17 mouse cellular contexts compared by ENCODE assay signal in the genomic region with DNA sequence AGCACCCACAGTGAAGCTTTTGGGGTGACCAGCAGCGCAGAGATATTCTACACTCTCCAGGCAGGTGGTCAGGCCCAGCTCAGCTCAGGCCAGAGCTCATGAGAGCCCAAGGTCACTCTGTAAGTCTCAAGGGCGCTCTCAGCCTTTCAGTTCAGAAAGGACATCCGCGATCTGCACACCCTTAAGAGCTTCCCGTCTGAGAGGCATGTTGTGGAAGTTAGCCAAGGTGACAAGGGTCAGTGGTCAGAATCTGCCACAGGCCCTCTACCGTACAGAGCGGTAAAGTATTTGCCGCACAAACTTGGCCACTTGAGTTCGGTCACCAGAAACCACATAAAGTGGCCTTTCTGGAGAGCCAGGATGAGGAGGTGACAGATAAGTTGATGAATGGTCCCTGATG. TPM values are rescaled to one million over a fixed set of nuclear protein-coding genes. Genes with fewer than 3 reads are reported as not detected.
DNase-seq lines count a peak whose midpoint lies in the region; ATAC-seq and TF ChIP-seq lines count a peak whose summit lies in the region.
"Had no signal": no experiment of that assay in that cellular context is flagged by ENCODE, and none has a peak within 500 bp of the region (broad histone marks: within the 10 kb centered on the region; RNA-seq: fewer than 3 reads in every experiment).

No protein-coding gene starts in this region.

- ATAC-seq in heart, embryonic 12.5 days (ENCODE audit: insufficient number of reproducible peaks, low FRiP score), result peak; percentile 44; the same call in 1 of the 2 replicates
- no peak for ATAC-seq in embryonic facial prominence, embryonic 14.5 days (ENCODE audit: low read depth)
- ATAC-seq: forebrain, embryonic 16.5 days; liver, embryonic 12.5 days; midbrain, embryonic 13.5 days; Patski had no signal

- DNase-seq in heart, adult 2 months, result no peak
- DNase-seq in NIH3T3 (ENCODE audit: low read depth), result peak; percentile 31
- DNase-seq in embryonic facial prominence, embryonic 14.5 days (ENCODE audit: low spot score), result no peak
- DNase-seq in kidney, postnatal 36 days, result peak; percentile 59 to 75
- DNase-seq in thymus, postnatal 4 days, result no peak
- DNase-seq in urinary bladder, postnatal 14 days (ENCODE audit: low spot score), result no peak
- no peak for DNase-seq in cerebellum, postnatal 36 days
- DNase-seq: cerebellum, adult 18-20 months; gastrocnemius, postnatal 36 days; lung, postnatal 14 days; right cerebral cortex, postnatal 25 days; thymus, postnatal 36 days had no signal

- H3K27ac ChIP-seq in heart, embryonic 12.5 days (ENCODE audit: poor library complexity, severe bottlenecking), result peak overlapping the region; percentile 81
- H3K27ac ChIP-seq in heart, adult 2 months, result no peak overlapping the region
- peak overlapping the region; percentile 78; the same call in 1 of the 2 replicates for H3K27ac ChIP-seq in embryonic facial prominence, embryonic 14.5 days (replicated peaks; ENCODE audit: low read depth, low read length)
- H3K27ac ChIP-seq: liver, embryonic 12.5 days; midbrain, embryonic 13.5 days had no signal

- H3K9ac ChIP-seq in heart, embryonic 12.5 days, result peak overlapping the region; percentile 57
- no peak overlapping the region for H3K9ac ChIP-seq in heart, adult 2 months (ENCODE audit: low read depth, low read length)
- no peak overlapping the region for H3K9ac ChIP-seq in embryonic facial prominence, embryonic 14.5 days (ENCODE audit: low read depth, low read length)
- H3K9ac ChIP-seq: liver, embryonic 12.5 days; midbrain, embryonic 13.5 days had no signal

- H3K36me3 ChIP-seq in heart, embryonic 12.5 days, result 0 out of 2 replicates have a peak, but pooled peaks cover under 1% of the 10 kb centered on the region
- H3K36me3 ChIP-seq in heart, adult 2 months (ENCODE audit: control insufficient read depth, insufficient read depth, low read length), result no peaks in the 10 kb centered on the region
- H3K36me3 ChIP-seq in embryonic facial prominence, embryonic 14.5 days (ENCODE audit: control insufficient read depth, insufficient read depth, low read length), result no peaks in the 10 kb centered on the region
- H3K36me3 ChIP-seq: liver, embryonic 12.5 days; midbrain, embryonic 13.5 days had no signal

- no peak for TF ChIP-seq POLR2A in heart, adult 2 months (IDR thresholded peaks at IDR 0.05; ENCODE audit: insufficient read depth, low read depth, low read length)

- no peak for TF ChIP-seq EP300 in heart, adult 2 months (IDR thresholded peaks at IDR 0.05; ENCODE audit: insufficient read depth, low read depth, low read length)

- TF ChIP-seq CTCF in heart, adult 2 months (IDR thresholded peaks at IDR 0.05), result no peak

- H3K4me1 ChIP-seq in heart, embryonic 12.5 days (replicated peaks), result peaks cover 61% of the 10 kb centered on the region
- H3K4me1 ChIP-seq in heart, adult 2 months (ENCODE audit: control insufficient read depth, insufficient read depth, low read length), result peaks cover 2% of the 10 kb centered on the region; the same call in 1 of the 2 replicates
- H3K4me1 ChIP-seq in embryonic facial prominence, embryonic 14.5 days (ENCODE audit: control insufficient read depth, insufficient read depth, low read length), result peaks cover 35% of the 10 kb centered on the region

- 0 out of 2 replicates have a peak overlapping the region, but pooled peaks have one; percentile 11 for H3K4me2 ChIP-seq in heart, embryonic 12.5 days
- no peak overlapping the region for H3K4me2 ChIP-seq in embryonic facial prominence, embryonic 14.5 days (ENCODE audit: low read depth, low read length)
- H3K4me2 ChIP-seq: liver, embryonic 12.5 days; midbrain, embryonic 13.5 days had no signal

- no peaks in the 10 kb centered on the region for H3K9me3 ChIP-seq in heart, embryonic 12.5 days (replicated peaks)
- H3K9me3 ChIP-seq in embryonic facial prominence, embryonic 14.5 days (ENCODE audit: control insufficient read depth, low read length), result no peaks in the 10 kb centered on the region
- H3K9me3 ChIP-seq: liver, embryonic 12.5 days; midbrain, embryonic 13.5 days had no signal

- intact Hi-C loops in heart, adult 2 months (cut with DNase I), result no loop called here

- H3K79me2 ChIP-seq in heart, adult 2 months (replicated peaks; ENCODE audit: control insufficient read depth, insufficient read depth, low read length), result no peaks in the 10 kb centered on the region

- no peak overlapping the region for H3K4me3 ChIP-seq in heart, embryonic 12.5 days
- H3K4me3 ChIP-seq in heart, adult 2 months, result no peak overlapping the region
- no peak overlapping the region for H3K4me3 ChIP-seq in embryonic facial prominence, embryonic 14.5 days (ENCODE audit: low read depth, low read length)
- H3K4me3 ChIP-seq: liver, embryonic 12.5 days; midbrain, embryonic 13.5 days had no signal

- 37% methylated on average over 9 of the region's 9 CpGs for WGBS in heart, embryonic 12.5 days
- WGBS in heart, adult 2 months, result 39% methylated on average over 9 of the region's 9 CpGs
- 54% methylated on average over 9 of the region's 9 CpGs for WGBS in embryonic facial prominence, embryonic 14.5 days

- H3K27me3 ChIP-seq in heart, embryonic 12.5 days (replicated peaks), result 0 out of 2 replicates have a peak, but pooled peaks cover 3% of the 10 kb centered on the region
- no peaks in the 10 kb centered on the region for H3K27me3 ChIP-seq in heart, adult 2 months (ENCODE audit: control insufficient read depth, insufficient read depth, low read length)
- H3K27me3 ChIP-seq in embryonic facial prominence, embryonic 14.5 days (replicated peaks; ENCODE audit: control insufficient read depth, insufficient read depth, low read length), result no peaks in the 10 kb centered on the region
- H3K27me3 ChIP-seq: Patski had no signal

RNA-seq across cellular contexts. Expression of gene Prrx2, which starts 28.8 kb away (rescaled TPM):
- polyA plus RNA-seq in heart, embryonic 12.5 days (2016; fragmentation: Nextera tagmentation; extraction: Ambion mirVana), result 58.8 and 63.9 TPM in 2 replicates
- total RNA-seq in heart, adult 2 months (2021), result under 1 TPM; 0.75 to 0.84 TPM
- 1.6 and 2.4 TPM in 2 replicates for polyA plus RNA-seq in heart, adult 2 months (2012; rRNA removed)
- 63.8 and 68.0 TPM in 2 replicates for polyA plus RNA-seq in embryonic facial prominence, embryonic 14.5 days (2014; fragmentation: Nextera tagmentation; extraction: Ambion mirVana)

RNA-seq across cellular contexts. Expression of gene Asb6, which starts 33.4 kb away (rescaled TPM):
- 24.2 and 25.5 TPM in 2 replicates for polyA plus RNA-seq in heart, embryonic 12.5 days (2016; fragmentation: Nextera tagmentation; extraction: Ambion mirVana)
- 1 to 10 TPM; 7.8 to 8.1 TPM for total RNA-seq in heart, adult 2 months (2021)
- polyA plus RNA-seq in heart, adult 2 months (2012; rRNA removed), result 12.8 and 13.6 TPM in 2 replicates
- polyA plus RNA-seq in embryonic facial prominence, embryonic 14.5 days (2014; fragmentation: Nextera tagmentation; extraction: Ambion mirVana), result 26.6 and 30.4 TPM in 2 replicates

RNA-seq across cellular contexts. Expression of gene Ntmt1, which starts 55.9 kb away (rescaled TPM):
- polyA plus RNA-seq in heart, embryonic 12.5 days (2016; fragmentation: Nextera tagmentation; extraction: Ambion mirVana), result 77.2 and 78.8 TPM in 2 replicates
- 10 to 100 TPM; 22.0 to 27.3 TPM for total RNA-seq in heart, adult 2 months (2021)
- 27.4 and 30.2 TPM in 2 replicates for polyA plus RNA-seq in heart, adult 2 months (2012; rRNA removed)
- polyA plus RNA-seq in embryonic facial prominence, embryonic 14.5 days (2014; fragmentation: Nextera tagmentation; extraction: Ambion mirVana), result 81.7 and 85.6 TPM in 2 replicates

Comparison
In these comparisons a context has a peak if more than half of its experiments do, and no peak if none do; other contexts are left out.
1. RNA of gene Prrx2, which starts 28.8 kb away (polyA plus RNA-seq): 63.8 to 68.0 TPM in embryonic facial prominence, embryonic 14.5 days and 58.8 to 63.9 TPM in heart, embryonic 12.5 days; 1.6 to 2.4 TPM in heart, adult 2 months; every median in the first group is over 10 times any median in the second.
2. DNase-seq: peak in NIH3T3 (single experiment) and kidney, postnatal 36 days (2 of 2); none in heart, adult 2 months (0 of 2), embryonic facial prominence, embryonic 14.5 days (single experiment), thymus, postnatal 4 days (single experiment), urinary bladder, postnatal 14 days (single experiment) and cerebellum, postnatal 36 days (0 of 2).